Mouse (Mus musculus): Measurements from ENCODE around the gene Adgre1.
"Not testable (repeated sequence)": the region's sequence is repeated elsewhere in the genome, so short reads cannot be mapped to it uniquely, and the experiment has no call there.

Adgre1 gene

GRCm38 (mm10) chr17:57358441-57358840 lies at the start of gene Adgre1:
TSS of gene Adgre1 (plus strand) at chr17:57358691.
- no peak for DNase-seq (ENCODE audit: low read depth, low spot score)

GRCm38 (mm10) chr17:57311801-57312200 lies 46.7 kb upstream of the Adgre1 start:
- DNase-seq (ENCODE audit: low read depth, low spot score): no peak

- DNase-seq (ENCODE audit: low read depth, low spot score): peak; percentile 16
These were observed 30.9 kb upstream of the Adgre1 start for GRCm38 (mm10) chr17:57327615-57328014.

GRCm38 (mm10) chr17:57328944-57329343 lies 29.5 kb upstream of the Adgre1 start:
- no peak for DNase-seq (ENCODE audit: low read depth, low spot score)

GRCm38 (mm10) chr17:57330993-57331392 lies 27.5 kb upstream of the Adgre1 start:
- no peak for DNase-seq (ENCODE audit: low read depth, low spot score)

- DNase-seq (ENCODE audit: low read depth, low spot score): peak; percentile 10
These were observed 26.2 kb upstream of the Adgre1 start for GRCm38 (mm10) chr17:57332241-57332640.

GRCm38 (mm10) chr17:57334001-57334760 lies 24.3 kb upstream of the Adgre1 start:
- DNase-seq (ENCODE audit: low read depth, low spot score): peak; percentile 44

- DNase-seq (ENCODE audit: low read depth, low spot score): peak; percentile 88
These were observed 23.7 kb upstream of the Adgre1 start for GRCm38 (mm10) chr17:57334761-57335150.

GRCm38 (mm10) chr17:57335194-57335593 lies 23.3 kb upstream of the Adgre1 start:
- not testable (repeated sequence) for DNase-seq (ENCODE audit: low read depth, low spot score)

- peak; percentile 96 for DNase-seq (ENCODE audit: low read depth, low spot score)
These were observed 22.7 kb upstream of the Adgre1 start for GRCm38 (mm10) chr17:57335673-57336303.

GRCm38 (mm10) chr17:57337996-57338395 lies 20.5 kb upstream of the Adgre1 start:
- DNase-seq (ENCODE audit: low read depth, low spot score): no peak

GRCm38 (mm10) chr17:57339298-57339697 lies 19.2 kb upstream of the Adgre1 start:
- no peak for DNase-seq (ENCODE audit: low read depth, low spot score)

- DNase-seq (ENCODE audit: low read depth, low spot score): no peak
These were observed 16.9 kb upstream of the Adgre1 start for GRCm38 (mm10) chr17:57341568-57341967.

GRCm38 (mm10) chr17:57344029-57344707 lies 14.3 kb upstream of the Adgre1 start:
- no peak for DNase-seq (ENCODE audit: low read depth, low spot score)

GRCm38 (mm10) chr17:57347017-57347416 lies 11.5 kb upstream of the Adgre1 start:
- no peak for DNase-seq (ENCODE audit: low read depth, low spot score)

- DNase-seq (ENCODE audit: low read depth, low spot score): no peak
These were observed 10.7 kb upstream of the Adgre1 start for GRCm38 (mm10) chr17:57347781-57348180.

GRCm38 (mm10) chr17:57349067-57349466 lies 9.4 kb upstream of the Adgre1 start:
- DNase-seq (ENCODE audit: low read depth, low spot score): no peak

- DNase-seq (ENCODE audit: low read depth, low spot score): no peak
These were observed 8.3 kb upstream of the Adgre1 start for GRCm38 (mm10) chr17:57350212-57350611.

- no peak for DNase-seq (ENCODE audit: low read depth, low spot score)
These were observed 7.4 kb upstream of the Adgre1 start for GRCm38 (mm10) chr17:57351107-57351506.

GRCm38 (mm10) chr17:57359485-57360241 lies 1.2 kb downstream of the Adgre1 start:
- DNase-seq (ENCODE audit: low read depth, low spot score): no peak
